Mouse (Mus musculus): ENCODE measurements around the gene Olfr1291-ps1. TPM values are rescaled to one million over a fixed set of nuclear protein-coding genes. Genes with fewer than 3 reads are reported as not detected.

The Olfr1291-ps1 gene
- not detected in 2 replicates for polyA plus RNA-seq (2016; fragmentation: Nextera tagmentation; extraction: Ambion mirVana)

- Histone ChIP-seq H3K27me3 (ENCODE audit: poor library complexity, severe bottlenecking) (no peaks in the 10 kb centered on the region), H3K9me3 (no peaks in the 10 kb centered on the region), H3K4me3 (no peak within 1 kb of the TSS), H3K36me3 (replicated peaks) (no peaks in the 10 kb centered on the region), H3K27ac (no peak within 1 kb of the TSS), H3K4me1 (no peaks in the 10 kb centered on the region)
- DNase-seq (ENCODE audit: extremely low spot score, low spot score): no peak
- WGBS: 90% methylated on average over 3 of the region's 3 CpGs
These were observed at the start of gene Olfr1291-ps1 for GRCm38 (mm10) chr2:111496880-111497279. TSS of gene Olfr1291-ps1 (plus strand) at chr2:111497180.

DNA sequence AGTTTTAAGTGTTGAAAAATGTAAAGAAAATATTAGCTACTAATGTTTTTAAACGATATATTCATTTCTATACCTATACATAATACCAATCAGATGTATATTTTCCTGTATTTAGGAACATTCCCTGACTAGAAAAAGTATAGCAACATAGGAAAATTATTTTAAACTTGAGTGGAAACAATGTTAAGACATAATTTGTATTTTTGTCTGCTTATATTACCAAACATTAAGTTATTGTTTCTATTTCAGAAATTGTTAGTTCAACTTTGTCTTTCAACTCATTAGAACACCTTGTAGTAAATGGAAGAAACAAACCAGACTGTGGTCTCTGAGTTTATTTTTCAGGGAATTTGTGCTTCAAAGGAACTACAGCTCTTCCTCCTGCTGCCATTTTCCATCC lies 48.1 kb upstream of the Olfr1291-ps1 start, which contains the start of gene Olfr1287:
TSS of gene Olfr1287 (plus strand) at position 301 of the 400 bp plus-strand sequence.
- H3K4me3 ChIP-seq: no peak within 1 kb of the TSS
- no peak within 1 kb of the TSS for H3K27ac ChIP-seq
- no peak for DNase-seq (ENCODE audit: extremely low spot score, low spot score)
- 69% methylated on average over 1 of the region's 1 CpGs for WGBS
- no peaks in the 10 kb centered on the region for H3K27me3 ChIP-seq (ENCODE audit: poor library complexity, severe bottlenecking)
- no peaks in the 10 kb centered on the region for H3K9me3 ChIP-seq
- H3K4me1 ChIP-seq: no peaks in the 10 kb centered on the region
- H3K36me3 ChIP-seq (replicated peaks): no peaks in the 10 kb centered on the region

DNA sequence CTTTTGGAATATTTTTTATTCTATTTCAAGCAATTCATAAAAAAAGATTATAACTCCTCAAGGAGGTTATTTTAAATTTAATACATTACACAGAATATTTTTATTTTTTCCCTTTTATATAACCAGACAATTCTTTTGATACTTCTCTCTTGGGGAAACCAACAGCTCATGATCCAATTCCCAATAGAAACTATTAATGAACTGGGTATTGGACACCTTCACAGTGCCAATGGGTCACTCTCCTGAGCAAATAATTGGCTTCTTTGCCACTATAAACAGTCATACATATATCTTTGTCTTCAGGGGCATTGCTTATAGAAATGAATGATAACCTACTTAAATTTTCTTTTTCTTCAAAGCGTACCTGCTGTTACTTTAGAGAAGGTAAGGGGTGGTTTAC lies 23.2 kb upstream of the Olfr1291-ps1 start, which contains the start of gene Olfr1288:
TSS of gene Olfr1288 (plus strand) at position 301 of the 400 bp plus-strand sequence.
- Histone ChIP-seq H3K27ac (no peak within 1 kb of the TSS), H3K4me3 (no peak within 1 kb of the TSS), H3K9me3 (no peaks in the 10 kb centered on the region), H3K36me3 (replicated peaks) (no peaks in the 10 kb centered on the region), H3K4me1 (no peaks in the 10 kb centered on the region), H3K27me3 (ENCODE audit: poor library complexity, severe bottlenecking) (no peaks in the 10 kb centered on the region)
- DNase-seq (ENCODE audit: extremely low spot score, low spot score): no peak
- 95% methylated on average over 1 of the region's 1 CpGs for WGBS

DNA sequence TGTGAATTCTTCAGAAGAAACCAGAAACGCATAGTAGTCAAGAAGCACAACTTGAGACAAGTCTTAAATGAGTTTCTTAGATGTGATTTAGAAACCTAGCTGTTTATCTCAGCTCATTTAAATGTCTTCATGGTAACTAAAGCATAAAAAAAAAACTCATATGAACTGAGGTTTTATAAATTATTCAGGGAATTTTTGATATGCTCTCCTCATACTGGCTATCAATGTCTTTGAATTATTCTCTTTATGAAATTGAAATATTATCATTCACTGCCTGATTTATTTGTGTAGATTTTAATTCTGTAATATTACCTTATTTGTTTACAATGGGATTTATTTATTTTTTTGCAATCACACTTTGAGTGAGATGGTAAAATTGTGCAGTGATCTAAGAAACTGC lies 16.5 kb upstream of the Olfr1291-ps1 start, which contains the start of gene Olfr1289:
TSS of gene Olfr1289 (plus strand) at position 301 of the 400 bp plus-strand sequence.
- no peaks in the 10 kb centered on the region for H3K27me3 ChIP-seq (ENCODE audit: poor library complexity, severe bottlenecking)
- no peaks in the 10 kb centered on the region for H3K36me3 ChIP-seq (replicated peaks)
- H3K9me3 ChIP-seq: no peaks in the 10 kb centered on the region
- WGBS: 80% methylated on average over 1 of the region's 1 CpGs
- no peak within 1 kb of the TSS for H3K27ac ChIP-seq
- no peaks in the 10 kb centered on the region for H3K4me1 ChIP-seq
- DNase-seq (ENCODE audit: extremely low spot score, low spot score): no peak
- no peak within 1 kb of the TSS for H3K4me3 ChIP-seq

DNA sequence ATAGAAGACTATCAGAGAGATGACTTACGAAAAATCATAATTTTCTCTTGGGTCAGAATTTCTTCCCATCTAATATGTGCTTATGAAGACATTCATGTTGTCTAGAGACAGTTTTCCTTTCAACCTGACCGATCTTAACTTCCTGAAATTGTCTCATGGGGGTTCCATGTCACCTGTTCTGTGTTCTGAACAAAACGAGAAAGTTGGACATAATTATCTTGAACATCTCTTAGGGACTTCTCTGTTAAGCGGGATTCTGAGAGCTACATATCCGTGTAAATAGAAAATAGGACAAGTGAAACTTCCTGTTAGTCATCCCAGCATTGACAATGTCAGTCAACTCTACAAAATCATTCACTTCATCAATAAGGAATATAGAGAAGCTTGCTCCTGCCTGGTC lies 3.3 kb upstream of the Olfr1291-ps1 start, which contains the start of gene Olfr1290:
TSS of gene Olfr1290 (minus strand) at position 101 of the 400 bp plus-strand sequence.
- no peak for DNase-seq (ENCODE audit: extremely low spot score, low spot score)
- no peak within 1 kb of the TSS for H3K27ac ChIP-seq
- no peaks in the 10 kb centered on the region for H3K4me1 ChIP-seq
- H3K27me3 ChIP-seq (ENCODE audit: poor library complexity, severe bottlenecking): no peaks in the 10 kb centered on the region
- H3K4me3 ChIP-seq: no peak within 1 kb of the TSS
- no peaks in the 10 kb centered on the region for H3K36me3 ChIP-seq (replicated peaks)
- WGBS: 87% methylated on average over 5 of the region's 5 CpGs
- H3K9me3 ChIP-seq: no peaks in the 10 kb centered on the region

- Histone ChIP-seq H3K9me3 (peaks cover 9% of the 10 kb centered on the region; the same call in 1 of the 2 replicates), H3K4me1 (no peaks in the 10 kb centered on the region), H3K27ac (no peak overlapping the region), H3K36me3 (replicated peaks) (no peaks in the 10 kb centered on the region), H3K4me3 (no peak overlapping the region), H3K27me3 (ENCODE audit: poor library complexity, severe bottlenecking) (no peaks in the 10 kb centered on the region)
- 92% methylated on average over 10 of the region's 10 CpGs for WGBS
- no peak for DNase-seq (ENCODE audit: extremely low spot score, low spot score)
These were observed 20.5 kb downstream of the Olfr1291-ps1 start for GRCm38 (mm10) chr2:111517451-111517850.

GRCm38 (mm10) chr2:111524903-111525302 lies 27.9 kb downstream of the Olfr1291-ps1 start, which contains the start of gene Olfr1293-ps:
TSS of gene Olfr1293-ps (plus strand) at chr2:111525203.
- 95% methylated on average over 1 of the region's 1 CpGs for WGBS
- no peak within 1 kb of the TSS for H3K27ac ChIP-seq
- DNase-seq (ENCODE audit: extremely low spot score, low spot score): no peak
- no peaks in the 10 kb centered on the region for H3K36me3 ChIP-seq (replicated peaks)
- H3K9me3 ChIP-seq: peaks cover 4% of the 10 kb centered on the region; the same call in 1 of the 2 replicates
- no peaks in the 10 kb centered on the region for H3K27me3 ChIP-seq (ENCODE audit: poor library complexity, severe bottlenecking)
- no peak within 1 kb of the TSS for H3K4me3 ChIP-seq
- no peaks in the 10 kb centered on the region for H3K4me1 ChIP-seq

- Histone ChIP-seq H3K4me1 (no peaks in the 10 kb centered on the region), H3K27ac (no peak within 1 kb of the TSS), H3K9me3 (no peaks in the 10 kb centered on the region), H3K36me3 (replicated peaks) (no peaks in the 10 kb centered on the region), H3K27me3 (ENCODE audit: poor library complexity, severe bottlenecking) (no peaks in the 10 kb centered on the region), H3K4me3 (no peak within 1 kb of the TSS)
- 54% methylated on average over 1 of the region's 1 CpGs for WGBS
- DNase-seq (ENCODE audit: extremely low spot score, low spot score): no peak
These were observed 43.2 kb downstream of the Olfr1291-ps1 start, which contains the start of gene Olfr1294 for GRCm38 (mm10) chr2:111540191-111540590. TSS of gene Olfr1294 (minus strand) at chr2:111540291.

Other genes with a start within 250 kb of the Olfr1291-ps1 start
- not detected in 2 replicates for gene Olfr1276, start 242.7 kb upstream of the Olfr1291-ps1 start, polyA plus RNA-seq (2016; fragmentation: Nextera tagmentation; extraction: Ambion mirVana)
- not detected in 2 replicates for gene Olfr1277, start 223.1 kb upstream of the Olfr1291-ps1 start, polyA plus RNA-seq (2016; fragmentation: Nextera tagmentation; extraction: Ambion mirVana)
- not detected in 2 replicates for gene Olfr1278, start 207.0 kb upstream of the Olfr1291-ps1 start, polyA plus RNA-seq (2016; fragmentation: Nextera tagmentation; extraction: Ambion mirVana)
- 0.04 TPM in 1 of 2 replicates, not detected in the other for gene Olfr1279, start 196.5 kb upstream of the Olfr1291-ps1 start, polyA plus RNA-seq (2016; fragmentation: Nextera tagmentation; extraction: Ambion mirVana)
- not detected in 2 replicates for gene Olfr1280, start 183.2 kb upstream of the Olfr1291-ps1 start, polyA plus RNA-seq (2016; fragmentation: Nextera tagmentation; extraction: Ambion mirVana)
- not detected in 2 replicates for gene Olfr1281, start 170.7 kb upstream of the Olfr1291-ps1 start, polyA plus RNA-seq (2016; fragmentation: Nextera tagmentation; extraction: Ambion mirVana)
- gene Olfr1282, start 161.1 kb upstream of the Olfr1291-ps1 start, polyA plus RNA-seq (2016; fragmentation: Nextera tagmentation; extraction: Ambion mirVana): not detected in 2 replicates
- not detected in 2 replicates for gene Olfr1283, start 130.4 kb upstream of the Olfr1291-ps1 start, polyA plus RNA-seq (2016; fragmentation: Nextera tagmentation; extraction: Ambion mirVana)
- not detected in 2 replicates for gene Olfr1284, start 121.7 kb upstream of the Olfr1291-ps1 start, polyA plus RNA-seq (2016; fragmentation: Nextera tagmentation; extraction: Ambion mirVana)
- gene Olfr1286, start 74.1 kb upstream of the Olfr1291-ps1 start, polyA plus RNA-seq (2016; fragmentation: Nextera tagmentation; extraction: Ambion mirVana): not detected in 2 replicates
- not detected in 2 replicates for gene Olfr1287, start 48.0 kb upstream of the Olfr1291-ps1 start, polyA plus RNA-seq (2016; fragmentation: Nextera tagmentation; extraction: Ambion mirVana)
- gene Olfr1288, start 23.1 kb upstream of the Olfr1291-ps1 start, polyA plus RNA-seq (2016; fragmentation: Nextera tagmentation; extraction: Ambion mirVana): not detected in 2 replicates
- not detected in 2 replicates for gene Olfr1289, start 16.4 kb upstream of the Olfr1291-ps1 start, polyA plus RNA-seq (2016; fragmentation: Nextera tagmentation; extraction: Ambion mirVana)
- not detected in 2 replicates for gene Olfr1290, start 3.4 kb upstream of the Olfr1291-ps1 start, polyA plus RNA-seq (2016; fragmentation: Nextera tagmentation; extraction: Ambion mirVana)
- gene Olfr1293-ps, start 28.0 kb downstream of the Olfr1291-ps1 start, polyA plus RNA-seq (2016; fragmentation: Nextera tagmentation; extraction: Ambion mirVana): not detected in 2 replicates
- not detected in 2 replicates for gene Olfr1294, start 43.1 kb downstream of the Olfr1291-ps1 start, polyA plus RNA-seq (2016; fragmentation: Nextera tagmentation; extraction: Ambion mirVana)
- not detected in 2 replicates for gene Olfr1295, start 72.5 kb downstream of the Olfr1291-ps1 start, polyA plus RNA-seq (2016; fragmentation: Nextera tagmentation; extraction: Ambion mirVana)
- gene Olfr1297, start 129.3 kb downstream of the Olfr1291-ps1 start, polyA plus RNA-seq (2016; fragmentation: Nextera tagmentation; extraction: Ambion mirVana): not detected in 2 replicates
- gene Olfr1298, start 152.0 kb downstream of the Olfr1291-ps1 start, polyA plus RNA-seq (2016; fragmentation: Nextera tagmentation; extraction: Ambion mirVana): not detected in 2 replicates
- gene Olfr1299, start 164.2 kb downstream of the Olfr1291-ps1 start, polyA plus RNA-seq (2016; fragmentation: Nextera tagmentation; extraction: Ambion mirVana): not detected in 2 replicates